Mouse (Mus musculus): ENCODE results near the gene Etfdh.

DNA sequence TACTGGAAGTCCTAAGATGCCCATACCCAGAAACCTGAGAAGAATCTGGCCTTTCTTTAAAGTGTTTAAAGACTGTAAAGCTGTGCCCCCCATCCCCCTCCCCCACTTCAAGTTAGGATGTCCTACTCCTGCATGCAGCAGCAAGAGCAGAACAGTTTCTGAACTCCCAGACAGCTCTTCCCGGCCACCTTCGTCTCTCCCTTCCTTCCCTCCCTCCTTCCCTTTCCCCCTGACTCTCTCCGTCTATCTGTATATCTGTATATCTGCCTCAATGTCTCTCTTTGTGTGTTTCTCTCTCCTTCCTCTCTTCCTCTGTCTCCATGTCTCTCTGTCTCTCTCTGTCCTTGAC is 52.9 kb downstream of the Etfdh start:
- TF ChIP-seq POLR2A (IDR thresholded peaks at IDR 0.05; ENCODE audit: insufficient read depth, low read length) (no peak), CTCF (IDR thresholded peaks at IDR 0.05; ENCODE audit: low read depth, low read length) (no peak)

Measured in ES-Bruce4 (cell line).